Mouse (Mus musculus) adrenal gland, adult 8-10 months (tissue): ENCODE results near the gene Cd84. TPM values are rescaled to one million over a fixed set of nuclear protein-coding genes. Genes with fewer than 3 reads are reported as not detected.

Experiments used
- DNase-seq: peaks from one replicate; pipeline ENCODE4 v3.0.0; 2022
- total RNA-seq, 4 experiments: library from RNA; stranded (reverse); gene quantifications; 2 replicates each; pipeline ENCODE4 v1.2.4; 2022

Gene Cd84
- total RNA-seq, 4 experiments from 2014 or later = 4.2 to 16.6 (median 9.7) TPM

DNA sequence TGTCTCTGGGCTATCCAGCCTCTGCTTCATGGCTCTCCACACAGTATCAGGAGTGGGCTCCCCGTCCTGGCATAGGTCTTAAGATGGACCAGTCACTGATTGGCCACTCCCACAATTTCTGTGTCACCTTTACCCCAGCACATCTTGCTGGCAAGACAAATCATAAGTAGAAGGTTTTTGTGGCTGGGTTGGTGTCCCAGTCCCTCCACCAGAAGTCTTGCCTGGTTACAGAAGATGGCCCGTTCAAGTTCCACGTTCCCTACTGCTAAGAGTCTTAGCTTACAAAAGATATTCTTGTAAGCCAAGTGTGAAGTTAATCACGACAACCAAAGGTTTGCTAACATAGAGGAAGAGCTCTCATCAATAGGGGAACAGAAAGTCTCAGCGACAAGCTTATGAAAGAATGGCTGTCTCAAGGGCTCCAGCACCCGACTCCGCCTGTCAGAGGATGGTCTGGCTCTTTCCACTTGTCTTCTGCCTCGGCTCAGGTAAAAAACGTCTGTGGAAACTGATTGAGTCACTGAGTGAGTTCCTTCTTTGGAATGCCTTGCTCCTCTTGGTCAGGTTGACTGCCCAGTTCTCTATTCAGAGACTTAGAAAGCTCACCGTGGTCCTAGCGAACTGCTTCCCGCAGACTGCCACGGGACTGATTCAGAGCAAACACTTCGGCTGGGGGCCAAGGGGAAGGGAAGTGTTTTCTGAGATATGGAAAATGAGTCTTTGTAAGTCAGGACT lies 78.0 kb downstream of the Cd84 start, which contains the start of gene Slamf6:
Gene Slamf6 (plus strand): TSS at position 211 of the 735 bp plus-strand sequence.
- no peak for DNase-seq

DNA sequence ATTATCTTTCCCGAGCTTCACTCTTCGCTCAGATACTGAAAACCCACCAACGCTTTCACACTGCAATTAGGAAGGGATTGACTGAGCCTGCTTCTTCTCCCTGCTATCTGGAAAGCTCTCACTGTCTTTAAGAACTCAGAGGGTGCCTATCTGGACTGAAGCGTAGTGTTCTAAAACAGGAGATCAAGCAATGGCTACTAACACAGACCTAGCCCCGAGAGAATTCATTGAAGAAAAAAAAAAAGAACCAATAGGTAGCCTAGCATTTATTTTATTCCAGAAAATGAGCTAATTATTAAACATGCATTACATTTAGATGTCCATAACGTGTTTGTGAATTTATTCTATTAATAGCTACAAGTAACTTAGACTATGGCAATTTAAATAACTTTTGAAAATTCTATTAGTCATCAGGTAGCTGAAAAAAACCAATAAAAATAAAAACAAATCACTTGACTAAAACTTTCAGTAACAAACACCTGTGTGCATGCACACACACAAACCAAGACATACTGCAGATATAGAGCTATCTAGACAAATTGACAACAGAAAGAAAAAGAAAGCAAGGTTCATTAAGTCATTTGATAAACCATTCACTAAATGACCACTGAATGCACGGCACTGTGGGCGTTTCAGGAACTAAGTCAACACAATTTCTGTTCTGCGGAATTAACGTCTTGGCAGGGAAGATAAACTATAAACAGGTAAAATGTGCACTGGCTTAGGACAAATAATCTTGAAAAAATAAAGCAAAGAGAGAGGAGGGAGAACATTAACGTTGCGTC lies 78.8 kb downstream of the Cd84 start:
- DNase-seq = no peak

DNA sequence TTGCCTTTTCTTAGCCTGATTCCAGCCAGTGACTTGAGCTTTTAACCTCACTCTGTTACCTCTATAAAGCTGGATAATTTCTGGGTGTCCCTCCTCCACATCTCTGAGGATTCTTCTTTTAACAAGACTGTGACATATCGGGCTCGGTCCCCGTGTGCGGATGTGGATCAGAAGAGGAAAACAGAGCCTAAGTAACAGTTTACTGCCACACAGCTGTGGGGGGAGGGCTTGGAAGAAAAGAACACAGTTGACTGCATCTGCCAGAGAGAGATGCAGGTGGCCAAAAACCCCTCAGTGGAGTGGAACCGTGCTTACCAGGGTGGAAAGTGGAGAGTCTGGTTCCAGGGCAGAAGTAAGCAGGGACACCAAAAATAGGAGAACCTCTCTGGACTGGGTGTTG lies 79.7 kb downstream of the Cd84 start:
- no peak for DNase-seq

DNA sequence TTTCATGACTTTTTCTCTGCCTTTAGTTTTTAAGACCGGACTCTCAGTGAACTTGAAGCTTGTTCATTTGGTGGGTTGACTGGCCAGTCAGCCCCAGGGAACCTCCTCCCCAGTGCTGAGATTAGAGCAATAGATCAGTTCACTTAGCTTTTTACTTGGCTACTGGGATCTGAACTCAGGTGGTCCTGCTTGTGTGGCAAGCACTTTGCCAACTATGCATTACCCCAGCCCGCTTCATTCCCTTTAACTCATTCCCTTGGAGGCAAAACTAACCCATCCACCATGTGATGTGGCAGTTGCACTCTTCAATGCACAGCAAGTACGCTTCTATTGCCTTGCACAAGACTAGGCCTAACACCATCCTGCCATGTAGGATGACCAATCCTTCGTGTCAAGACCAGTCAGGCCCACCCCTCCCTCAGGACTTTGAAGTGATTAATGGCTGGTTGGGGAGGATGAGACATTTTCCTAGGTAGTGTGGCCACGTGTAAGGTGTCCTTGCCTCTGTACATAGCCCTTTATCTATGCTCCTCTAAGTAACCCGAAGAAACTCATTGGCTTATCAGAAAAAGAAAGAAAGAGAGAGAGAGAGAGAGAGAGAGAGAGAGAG lies 80.5 kb downstream of the Cd84 start:
- no peak for DNase-seq

DNA sequence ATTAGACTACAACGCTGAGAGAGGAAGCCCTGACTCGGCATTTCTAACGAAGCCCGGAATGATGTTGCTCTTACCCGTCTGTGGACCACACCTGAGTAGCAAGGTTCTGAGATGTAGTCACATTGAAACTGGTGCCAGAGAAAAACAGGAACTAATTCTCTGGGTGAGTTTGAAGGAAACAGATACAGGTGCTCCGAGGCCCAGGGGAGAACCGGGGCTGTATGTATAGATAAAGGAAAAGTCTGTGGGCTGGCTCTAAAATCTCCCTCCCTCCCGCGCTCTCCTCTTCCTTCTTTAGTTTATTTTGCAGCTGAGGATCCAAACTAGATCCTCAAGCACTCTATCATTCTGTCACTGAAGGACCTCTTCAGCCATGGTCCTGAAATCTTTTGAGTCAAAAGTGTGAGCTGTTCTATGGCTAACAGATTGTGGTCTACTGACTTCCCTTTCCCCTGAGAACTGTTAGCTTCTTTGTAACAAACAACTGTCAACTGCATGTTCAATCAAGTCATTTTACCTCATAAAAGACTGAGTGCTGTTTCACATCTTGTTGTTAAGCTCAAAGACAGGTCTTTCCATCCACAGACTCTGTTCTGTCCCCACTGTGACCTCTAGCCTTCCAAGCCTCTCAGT lies 81.6 kb downstream of the Cd84 start:
- no peak for DNase-seq

DNA sequence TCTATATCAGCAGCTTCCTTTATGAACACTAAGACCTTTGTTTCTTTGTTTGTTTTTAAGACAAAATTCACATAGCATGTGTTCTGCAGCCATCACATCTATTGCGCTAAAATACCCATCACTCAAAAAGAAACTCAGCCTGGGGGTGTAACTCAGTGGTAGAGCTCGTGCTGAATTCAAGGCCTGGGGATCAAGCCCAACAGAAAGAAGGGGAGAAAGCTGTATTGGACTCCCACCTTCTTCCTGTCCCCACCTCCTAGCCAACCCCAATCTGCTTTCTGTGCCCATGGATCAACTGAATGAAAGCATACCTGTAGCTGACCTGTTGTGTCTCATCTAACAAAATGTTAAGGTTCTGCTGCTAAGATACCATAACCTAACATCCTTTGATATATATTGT lies 82.1 kb downstream of the Cd84 start:
- no peak for DNase-seq

DNA sequence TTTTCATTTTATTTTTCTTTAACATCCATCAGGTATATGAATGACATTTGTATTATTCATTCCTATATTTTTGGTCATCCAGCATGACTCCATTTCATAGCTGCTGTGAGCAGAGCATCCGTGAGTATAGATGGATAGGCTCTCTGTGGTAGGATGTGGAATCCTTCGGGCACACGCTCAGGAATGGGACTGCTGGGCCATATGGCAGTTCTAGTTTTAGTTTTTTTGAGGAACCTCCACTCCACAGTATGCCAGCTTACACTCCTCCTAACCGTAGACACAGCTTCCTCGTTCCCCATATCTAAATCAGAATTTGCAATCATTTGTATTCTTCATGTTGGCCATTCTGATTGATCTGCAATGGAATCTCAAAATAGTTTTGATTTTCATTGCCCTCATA lies 83.3 kb downstream of the Cd84 start:
- DNase-seq = no peak

DNA sequence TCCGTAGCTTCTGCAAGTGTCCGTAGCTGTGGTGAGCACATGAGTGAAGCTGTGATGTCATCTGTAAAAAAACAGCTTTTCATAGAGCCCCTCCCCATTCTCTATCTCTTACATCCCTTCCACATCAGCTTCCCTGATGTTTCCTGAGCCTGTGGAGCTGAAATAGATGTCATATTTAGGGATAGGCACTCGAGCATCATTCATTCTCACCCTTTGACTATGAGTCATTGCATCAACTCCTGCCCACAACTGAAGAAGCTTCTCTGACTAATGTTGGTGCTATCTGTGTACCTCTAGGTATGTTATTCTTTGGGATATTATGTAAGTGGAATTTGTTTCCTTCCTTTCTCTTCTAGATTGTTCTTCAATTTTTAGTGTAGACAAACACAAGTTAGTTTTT lies 85.4 kb downstream of the Cd84 start:
- no peak for DNase-seq

DNA sequence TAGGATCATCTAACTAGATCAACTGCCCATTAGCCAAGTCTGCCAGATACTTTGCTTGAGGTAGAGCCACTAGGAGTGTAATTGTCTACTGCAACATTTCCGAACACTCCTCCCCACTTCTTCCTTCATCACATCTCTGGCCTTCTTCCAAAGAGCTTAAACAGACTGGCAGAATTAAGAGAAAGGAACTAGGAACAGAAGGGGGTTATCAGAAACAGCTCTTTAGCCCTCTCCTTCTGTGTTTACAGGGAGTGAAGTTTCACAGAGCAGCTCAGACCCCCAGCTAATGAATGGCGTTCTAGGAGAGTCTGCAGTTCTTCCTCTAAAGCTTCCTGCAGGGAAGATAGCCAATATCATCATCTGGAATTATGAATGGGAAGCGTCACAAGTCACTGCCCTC lies 94.4 kb downstream of the Cd84 start:
- DNase-seq = no peak

DNA sequence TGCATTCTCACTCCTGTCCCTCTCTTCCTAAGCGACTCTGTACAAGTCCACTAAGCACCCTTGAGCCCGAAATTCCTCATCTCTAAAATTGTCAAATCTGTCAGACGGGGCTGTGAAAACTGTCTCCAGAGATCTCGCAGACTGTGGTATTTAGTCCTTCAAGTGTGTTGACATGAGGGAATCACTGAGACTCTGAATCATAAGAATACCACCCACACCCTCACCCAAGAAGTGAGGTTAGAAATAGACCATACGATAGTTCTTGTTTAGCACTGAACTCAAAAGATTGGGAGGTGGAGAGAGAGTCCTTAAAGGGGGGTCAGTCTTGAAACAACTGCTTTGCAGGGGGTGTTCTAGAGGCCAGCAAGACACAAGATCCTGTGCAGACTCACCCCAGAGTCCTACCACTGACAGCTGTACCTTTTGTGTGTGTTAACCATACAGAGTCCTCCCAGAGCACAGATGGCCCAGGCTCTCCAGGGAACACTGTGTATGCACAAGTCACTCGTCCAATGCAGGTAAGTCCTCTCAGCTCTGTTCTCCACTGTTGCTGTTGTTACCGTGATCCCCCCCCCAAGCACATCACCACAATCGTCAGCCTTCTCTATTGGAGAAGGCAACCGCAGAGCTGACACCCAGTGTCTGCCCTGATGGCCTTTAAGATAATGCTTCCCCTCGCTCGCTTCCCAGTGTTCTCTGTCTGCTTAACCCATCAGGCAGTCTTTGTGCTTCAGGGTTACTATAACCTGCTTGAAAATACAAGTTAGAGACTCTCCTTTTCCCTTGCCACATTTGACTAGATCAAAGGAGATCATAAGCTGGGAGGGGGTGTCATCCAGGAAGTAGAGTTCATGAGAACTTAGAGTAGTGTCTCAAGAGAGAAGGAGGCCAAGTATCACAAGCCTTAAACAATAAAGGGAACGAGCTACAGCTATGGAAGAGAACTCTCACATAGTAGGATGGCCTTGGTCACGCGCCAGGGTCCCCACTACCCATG lies 99.8 kb downstream of the Cd84 start:
- DNase-seq = no peak

Other genes with a start within 250 kb of the Cd84 start
- 1 to 10 TPM in 3 of 4 experiments, under 1 TPM in 1; 0.64 to 3.2 (median 2.1) TPM for gene Ly9, start 232.3 kb upstream of the Cd84 start, total RNA-seq
- gene Slamf7, start 186.7 kb upstream of the Cd84 start, total RNA-seq = 1 to 10 TPM in 3 of 4 experiments, under 1 TPM in 1; 0.73 to 4.3 (median 2.0) TPM
- gene Cd48, start 157.7 kb upstream of the Cd84 start, total RNA-seq = 1 to 10 TPM; 2.5 to 6.8 (median 4.1) TPM
- gene Slamf1, start 72.6 kb upstream of the Cd84 start, total RNA-seq = under 1 TPM in 3 of 4 experiments, not detected in 1; 0.11 to 0.17 (median 0.15) TPM
- gene Gm10521, start 56.0 kb downstream of the Cd84 start, total RNA-seq = under 1 TPM; 0.17 to 0.92 (median 0.48) TPM
- 1 to 10 TPM in 1 of 4 experiments, under 1 TPM in 3; 0.14 to 1.0 (median 0.49) TPM for gene Slamf6, start 77.8 kb downstream of the Cd84 start, total RNA-seq
- gene Vangl2, start 188.7 kb downstream of the Cd84 start, total RNA-seq = 1 to 10 TPM; 4.8 to 7.7 (median 5.1) TPM
- not detected for gene Nhlh1, start 217.9 kb downstream of the Cd84 start, total RNA-seq
- 100 to 1,000 TPM; 180 to 214 (median 195) TPM for gene Copa, start 242.8 kb downstream of the Cd84 start, total RNA-seq
- 100 to 1,000 TPM; 110 to 135 (median 124) TPM for gene Ncstn, start 243.1 kb downstream of the Cd84 start, total RNA-seq